Comparison of ENCODE assay signal across 10 mouse cellular contexts in genomic region chr14:48172026-48172425, GRCm38 (mm10). TPM values are rescaled to one million over a fixed set of nuclear protein-coding genes. Genes with fewer than 3 reads are reported as not detected.
A peak's percentile ranks its signal among the peaks of the same experiment; 100 is the strongest.
DNase-seq lines count a peak whose midpoint lies in the region; ATAC-seq and TF ChIP-seq lines count a peak whose summit lies in the region.
"Had no signal": no experiment of that assay in that cellular context is flagged by ENCODE, and none has a peak within 500 bp of the region (broad histone marks: within the 10 kb centered on the region; RNA-seq: fewer than 3 reads in every experiment).

No protein-coding gene starts in this region.

- no peak for TF ChIP-seq CTCF in thymus, adult 2 months (IDR thresholded peaks at IDR 0.05; ENCODE audit: borderline replicate concordance, control insufficient read depth, extremely low read depth, insufficient read depth, low read length, poor library complexity)

- H3K9ac ChIP-seq in heart, embryonic 12.5 days = no peak overlapping the region
- H3K9ac ChIP-seq in heart, embryonic 11.5 days (ENCODE audit: low read depth, low read length) = no peak overlapping the region

- no peaks in the 10 kb centered on the region for H3K9me3 ChIP-seq in heart, embryonic 12.5 days (replicated peaks)
- no peaks in the 10 kb centered on the region for H3K9me3 ChIP-seq in heart, embryonic 11.5 days (replicated peaks; ENCODE audit: control insufficient read depth, low read length)
- H3K9me3 ChIP-seq: limb, embryonic 10.5 days had no signal

- H3K4me1 ChIP-seq in heart, embryonic 12.5 days (replicated peaks) = peaks cover 7% of the 10 kb centered on the region; the same call in 1 of the 2 replicates
- no peaks in the 10 kb centered on the region for H3K4me1 ChIP-seq in heart, embryonic 11.5 days (ENCODE audit: control insufficient read depth, insufficient read depth, low read length)
- peaks cover 2% of the 10 kb centered on the region; the same call in 1 of the 2 replicates for H3K4me1 ChIP-seq in thymus, adult 2 months (replicated peaks; ENCODE audit: control insufficient read depth, insufficient read depth, low read length)

- H3K4me2 ChIP-seq in heart, embryonic 12.5 days = no peak overlapping the region
- no peak overlapping the region for H3K4me2 ChIP-seq in heart, embryonic 11.5 days

- H3K27ac ChIP-seq in heart, embryonic 12.5 days (ENCODE audit: poor library complexity, severe bottlenecking) = no peak overlapping the region
- H3K27ac ChIP-seq in heart, embryonic 11.5 days (ENCODE audit: low read depth, low read length) = no peak overlapping the region
- no peak overlapping the region for H3K27ac ChIP-seq in thymus, adult 2 months (ENCODE audit: control insufficient read depth, insufficient read depth, low read length)
- H3K27ac ChIP-seq: limb, embryonic 10.5 days had no signal

- H3K4me3 ChIP-seq in heart, embryonic 12.5 days = no peak overlapping the region
- H3K4me3 ChIP-seq in heart, embryonic 11.5 days (ENCODE audit: low read depth, low read length) = no peak overlapping the region
- H3K4me3 ChIP-seq in thymus, adult 2 months (ENCODE audit: control insufficient read depth, insufficient read depth, low read length) = no peak overlapping the region
- H3K4me3 ChIP-seq: limb, embryonic 10.5 days had no signal

- no peak for TF ChIP-seq POLR2A in thymus, adult 2 months (IDR thresholded peaks at IDR 0.05; ENCODE audit: control insufficient read depth, extremely low read depth, insufficient read depth, low read length, poor library complexity)

- peak; percentile 57; the same call in 1 of the 2 replicates for ATAC-seq in heart, embryonic 12.5 days (ENCODE audit: insufficient number of reproducible peaks, low FRiP score)
- ATAC-seq in heart, embryonic 11.5 days (replicated peaks; ENCODE audit: insufficient number of reproducible peaks, low FRiP score, low TSS enrichment) = no peak

- no peaks in the 10 kb centered on the region for H3K27me3 ChIP-seq in heart, embryonic 12.5 days (replicated peaks)
- H3K27me3 ChIP-seq in heart, embryonic 11.5 days (ENCODE audit: control insufficient read depth, insufficient read depth, low read length) = no peaks in the 10 kb centered on the region
- no peaks in the 10 kb centered on the region for H3K27me3 ChIP-seq in thymus, adult 2 months (ENCODE audit: control insufficient read depth, insufficient read depth, low read length)

- WGBS in heart, embryonic 12.5 days = 53% methylated on average over 8 of the region's 8 CpGs
- 52% methylated on average over 8 of the region's 8 CpGs for WGBS in heart, embryonic 11.5 days (ENCODE audit: insufficient replicate concordance)
- WGBS in thymus, adult 2 months = 54% methylated on average over 8 of the region's 8 CpGs

- DNase-seq in thymus, postnatal 14 days = peak; percentile 16
- no peak for DNase-seq in thymus, adult 2 months
- DNase-seq in lung, postnatal 25 days (ENCODE audit: low spot score) = peak; percentile 39
- no peak for DNase-seq in spleen, adult 12 weeks (ENCODE audit: low spot score)
- no peak for DNase-seq in left cerebral cortex, adult 8-10 months (ENCODE audit: low spot score in 2 of 2)
- no peak for DNase-seq in adrenal gland, adult 2 months
- DNase-seq: thymus, postnatal 4 days had no signal

- H3K36me3 ChIP-seq in heart, embryonic 12.5 days = no peaks in the 10 kb centered on the region
- H3K36me3 ChIP-seq in heart, embryonic 11.5 days (ENCODE audit: control insufficient read depth, insufficient read depth, low read length) = no peaks in the 10 kb centered on the region
- no peaks in the 10 kb centered on the region for H3K36me3 ChIP-seq in thymus, adult 2 months (ENCODE audit: control insufficient read depth, insufficient read depth, low read length)

RNA-seq across cellular contexts. Expression of gene Peli2, which starts 51.4 kb away (rescaled TPM):
- 3.5 and 4.3 TPM in 2 replicates for polyA plus RNA-seq in heart, embryonic 12.5 days (2016; fragmentation: Nextera tagmentation; extraction: Ambion mirVana)
- 4.0 TPM in 2 replicates for polyA plus RNA-seq in heart, embryonic 11.5 days (2014; fragmentation: Nextera tagmentation; extraction: Ambion mirVana)
- polyA plus RNA-seq in thymus, adult 2 months (2012; rRNA removed) = 2.8 and 4.6 TPM in 2 replicates
- total RNA-seq in left cerebral cortex, adult 8-10 months (2022) = 10 to 100 TPM; 21.6 to 33.7 (median 30.5) TPM
- total RNA-seq in adrenal gland, adult 2 months (2021) = 10 to 100 TPM; 26.6 to 30.2 TPM
- polyA plus RNA-seq in adrenal gland, adult 2 months (2012; rRNA removed) = 7.5 and 8.1 TPM in 2 replicates

Comparison
In these comparisons a context has a peak if more than half of its experiments do, and no peak if none do; other contexts are left out.
1. DNase-seq: peak in thymus, postnatal 14 days (single experiment) and lung, postnatal 25 days (single experiment); none in thymus, adult 2 months (single experiment), spleen, adult 12 weeks (single experiment), left cerebral cortex, adult 8-10 months (0 of 2) and adrenal gland, adult 2 months (single experiment).